Mouse (Mus musculus) spleen, postnatal 0 days (tissue): ENCODE measurements around the gene Actr3b. TPM values are rescaled to one million over a fixed set of nuclear protein-coding genes. Genes with fewer than 3 reads are reported as not detected.

Source experiments
- polyA plus RNA-seq: library from polyadenylated mRNA; unstranded; fragments of >200 nt; fragmentation: Nextera tagmentation; extraction: Ambion mirVana; gene quantifications from 2 replicates; pipeline ENCODE4 v1.2.1, GENCODE M21; 2015

Gene Actr3b
- polyA plus RNA-seq = 0.54 and 0.82 TPM in 2 replicates

DNA sequence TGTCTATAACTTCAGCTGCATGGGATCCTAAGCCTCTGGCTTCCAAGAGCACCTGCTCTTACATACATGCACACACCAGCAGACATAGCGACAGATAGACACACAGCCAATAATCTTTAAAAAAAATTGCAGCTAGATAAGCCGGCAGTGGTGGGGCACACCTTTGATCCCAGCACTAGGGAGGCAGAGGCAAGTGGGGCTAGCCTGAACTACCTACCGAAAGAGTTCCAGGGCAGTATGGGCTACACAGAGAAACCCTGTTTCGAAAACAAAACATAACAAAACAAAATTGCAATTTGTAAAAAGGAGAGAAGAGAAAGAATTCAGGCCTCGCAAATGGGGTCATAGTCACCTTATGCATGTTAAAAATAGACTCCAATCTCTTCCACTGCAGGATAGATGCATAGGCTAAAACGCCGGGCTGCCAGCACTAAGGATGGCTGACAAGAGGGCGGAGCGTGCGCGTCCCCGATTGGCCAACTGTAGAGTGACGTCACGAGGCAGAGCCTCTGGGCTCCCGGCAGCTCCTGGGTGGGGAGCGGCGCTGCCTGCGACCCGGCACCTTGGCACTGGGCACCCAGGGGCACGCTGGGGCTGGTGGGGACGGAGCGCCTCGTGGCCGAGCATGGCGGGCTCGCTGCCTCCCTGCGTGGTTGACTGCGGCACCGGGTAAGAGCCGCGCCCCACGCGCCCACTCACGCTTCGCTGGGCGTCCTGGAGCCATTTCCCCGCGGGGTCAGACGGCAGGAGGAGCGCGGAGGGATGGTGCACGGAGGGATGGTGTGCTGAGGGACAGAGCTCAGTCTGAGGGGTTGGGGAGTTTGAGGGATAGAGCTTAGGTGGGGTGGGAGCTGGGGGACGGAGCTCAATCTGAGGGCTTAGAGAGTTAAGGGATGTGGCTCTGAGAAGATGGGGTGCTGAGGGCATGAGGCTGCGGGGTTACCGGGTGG is at the start of gene Actr3b:
TSS of gene Actr3b (plus strand) at position 538 of the 950 bp plus-strand sequence.

Other genes with a start within 250 kb of the Actr3b start
- not detected in 2 replicates for gene Cct8l1, start 243.9 kb upstream of the Actr3b start, polyA plus RNA-seq
- 5.4 and 5.9 TPM in 2 replicates for gene Xrcc2, start 54.2 kb upstream of the Actr3b start, polyA plus RNA-seq
- 0.04 TPM in 1 of 2 replicates, not detected in the other for gene Gm21663, start 182.4 kb downstream of the Actr3b start, polyA plus RNA-seq
- not detected in 2 replicates for gene Gm21671, start 194.4 kb downstream of the Actr3b start, polyA plus RNA-seq
- not detected in 2 replicates for gene Gm21680, start 212.7 kb downstream of the Actr3b start, polyA plus RNA-seq
- not detected in 2 replicates for gene Gm21698, start 228.7 kb downstream of the Actr3b start, polyA plus RNA-seq
- not detected in 2 replicates for gene Gm1979, start 244.8 kb downstream of the Actr3b start, polyA plus RNA-seq